Mouse (Mus musculus) left cerebral cortex, adult 18-20 months (tissue): ENCODE measurements around the gene Rpp14. TPM values are rescaled to one million over a fixed set of nuclear protein-coding genes. Genes with fewer than 3 reads are reported as not detected.

Source experiments
- DNase-seq, 2 experiments: peaks; one replicate each; pipeline ENCODE4 v3.0.0; 2021 to 2022; ENCODE audit warnings: low spot score in 2 of 2, mixed read lengths in 1 of 2
- total RNA-seq, 2 experiments: library from RNA; stranded (reverse); gene quantifications; 2 replicates each; pipeline ENCODE4 v1.2.3; 2021

The Rpp14 gene
- total RNA-seq, 2 experiments from 2014 or later: 28.1 to 28.9 TPM

DNA sequence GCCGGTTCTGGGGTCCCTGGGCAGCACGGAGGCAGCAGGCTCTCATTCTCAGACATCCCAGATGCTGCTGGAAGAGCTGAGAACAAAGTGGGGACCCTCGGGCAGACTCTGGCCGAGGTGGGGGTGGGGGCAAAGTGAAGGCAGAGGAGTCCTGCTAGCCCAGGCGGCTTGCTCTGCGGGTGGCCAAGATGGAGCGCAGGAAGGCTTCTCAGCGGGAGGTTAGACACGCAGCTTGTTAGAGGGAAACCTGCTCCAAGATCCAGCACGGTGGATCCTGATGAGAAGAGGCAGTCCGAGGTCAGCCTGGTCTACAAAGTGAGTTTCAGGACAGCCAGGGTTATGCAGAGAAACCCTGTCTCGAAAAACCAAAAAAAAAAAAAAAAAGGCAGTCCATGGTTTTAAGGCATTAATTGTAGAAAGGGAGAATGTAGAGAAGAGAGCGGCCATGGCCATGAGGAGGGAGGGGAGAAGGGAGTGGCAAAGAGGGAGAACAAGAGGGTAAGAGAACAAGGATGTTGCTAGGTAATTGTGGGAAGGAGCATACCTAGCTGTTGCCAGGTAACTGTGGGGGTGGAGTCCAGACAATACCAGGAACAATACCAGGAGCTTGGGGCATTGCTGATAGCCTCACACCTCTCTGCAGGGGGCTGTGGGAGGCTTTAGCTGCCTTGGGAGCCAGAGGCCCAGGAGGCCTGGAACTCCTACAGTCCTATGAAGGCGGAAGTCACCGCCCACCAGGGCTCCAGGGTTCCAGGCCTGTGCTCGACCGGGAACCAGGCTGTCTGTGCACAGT lies 25.7 kb upstream of the Rpp14 start:
- no peak for DNase-seq

DNA sequence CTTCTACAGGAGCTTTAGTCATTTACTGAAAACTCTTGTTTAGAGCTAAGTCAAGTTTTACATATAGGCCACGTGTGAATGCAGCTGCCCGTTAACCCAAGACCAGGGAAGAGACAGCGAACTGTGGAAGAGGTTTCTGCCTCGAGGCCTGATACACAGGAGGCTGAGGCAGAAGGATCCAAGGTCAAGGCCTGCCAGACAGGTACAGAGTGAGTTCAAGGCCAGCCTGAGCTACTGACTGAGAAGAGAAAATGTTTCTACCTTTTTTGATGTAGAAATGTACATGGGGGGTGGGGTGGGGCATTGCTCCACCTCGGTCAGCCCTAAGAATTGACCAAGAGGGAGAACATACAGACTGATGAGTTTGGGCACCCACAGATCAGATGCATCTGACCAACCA lies 24.1 kb upstream of the Rpp14 start:
- DNase-seq: no peak

DNA sequence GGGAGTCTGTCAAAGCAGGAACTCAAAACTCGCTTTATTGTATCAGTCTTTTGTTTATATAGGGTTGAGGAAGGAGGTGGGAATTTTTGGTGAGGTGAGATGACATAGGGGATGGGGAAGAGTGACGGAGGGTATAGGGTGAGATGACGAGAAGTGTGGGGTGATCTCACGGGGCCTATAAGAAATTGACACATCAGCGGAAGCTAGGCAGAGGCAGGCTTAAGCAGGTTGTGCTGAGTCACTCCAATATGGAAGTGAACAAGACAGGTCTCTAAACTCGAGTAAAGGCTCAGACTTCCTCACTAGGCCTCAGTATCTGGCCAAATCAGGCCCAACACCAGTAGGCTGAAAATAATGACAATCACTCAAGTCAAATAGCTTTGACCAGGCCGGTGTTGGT lies 20.2 kb upstream of the Rpp14 start:
- DNase-seq: no peak

DNA sequence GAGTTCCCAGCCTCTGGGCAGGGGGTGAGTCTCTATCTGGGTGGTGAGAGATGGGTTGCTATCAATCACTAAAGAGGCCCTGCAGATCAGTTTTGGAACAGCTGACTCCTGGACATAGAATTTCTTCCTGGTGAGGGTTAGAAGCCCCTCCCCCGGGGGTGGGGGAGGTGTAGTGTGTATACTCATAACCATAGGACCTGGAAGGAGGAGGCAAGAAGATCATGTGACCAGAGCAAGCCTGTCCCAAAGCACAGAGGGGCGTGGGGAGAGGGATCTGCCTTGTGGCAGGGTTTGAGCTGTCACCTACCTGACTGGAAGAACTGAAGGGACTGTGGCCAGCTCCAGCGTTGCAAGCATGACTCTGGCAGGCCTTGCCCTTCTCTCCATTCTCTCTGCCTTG lies 18.1 kb upstream of the Rpp14 start:
- DNase-seq: no peak

DNA sequence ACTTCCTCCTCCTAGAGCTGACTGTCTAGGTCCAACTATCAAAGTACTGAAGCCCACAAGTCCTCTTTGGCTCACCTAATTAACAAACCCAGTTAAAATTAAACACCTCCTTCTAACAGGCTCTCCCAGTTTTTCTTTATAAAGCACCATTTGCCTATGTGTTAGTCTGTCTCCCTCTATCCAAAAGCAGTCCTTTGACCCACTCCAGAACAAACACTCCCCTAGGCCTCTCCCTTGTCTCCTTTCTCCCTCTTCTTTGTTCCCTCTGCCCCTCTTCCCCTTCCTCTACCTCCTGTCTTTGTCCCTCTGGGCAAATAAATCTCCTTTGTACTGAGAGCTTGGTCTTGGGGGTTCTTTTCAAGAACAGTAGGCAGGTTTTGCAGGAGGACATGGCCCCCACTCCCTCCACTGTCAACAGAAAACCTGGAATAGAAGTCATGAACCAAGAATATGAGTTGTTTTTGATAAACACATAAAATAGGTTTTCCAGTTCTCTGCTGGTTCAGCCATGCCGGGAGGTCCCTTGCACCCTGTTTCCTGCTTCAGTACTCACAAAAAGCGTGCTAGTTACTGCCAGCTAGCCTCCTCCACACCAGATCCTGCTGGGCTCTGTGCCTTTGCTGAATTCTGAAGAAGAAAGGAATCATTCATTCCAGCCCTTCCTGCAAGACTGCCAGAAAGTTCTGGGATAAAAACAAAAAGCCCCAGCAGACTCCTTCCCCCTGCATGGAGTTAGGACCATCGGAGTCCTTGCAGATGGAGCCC lies 17.4 kb upstream of the Rpp14 start:
- DNase-seq: peak; percentile 47 to 57

DNA sequence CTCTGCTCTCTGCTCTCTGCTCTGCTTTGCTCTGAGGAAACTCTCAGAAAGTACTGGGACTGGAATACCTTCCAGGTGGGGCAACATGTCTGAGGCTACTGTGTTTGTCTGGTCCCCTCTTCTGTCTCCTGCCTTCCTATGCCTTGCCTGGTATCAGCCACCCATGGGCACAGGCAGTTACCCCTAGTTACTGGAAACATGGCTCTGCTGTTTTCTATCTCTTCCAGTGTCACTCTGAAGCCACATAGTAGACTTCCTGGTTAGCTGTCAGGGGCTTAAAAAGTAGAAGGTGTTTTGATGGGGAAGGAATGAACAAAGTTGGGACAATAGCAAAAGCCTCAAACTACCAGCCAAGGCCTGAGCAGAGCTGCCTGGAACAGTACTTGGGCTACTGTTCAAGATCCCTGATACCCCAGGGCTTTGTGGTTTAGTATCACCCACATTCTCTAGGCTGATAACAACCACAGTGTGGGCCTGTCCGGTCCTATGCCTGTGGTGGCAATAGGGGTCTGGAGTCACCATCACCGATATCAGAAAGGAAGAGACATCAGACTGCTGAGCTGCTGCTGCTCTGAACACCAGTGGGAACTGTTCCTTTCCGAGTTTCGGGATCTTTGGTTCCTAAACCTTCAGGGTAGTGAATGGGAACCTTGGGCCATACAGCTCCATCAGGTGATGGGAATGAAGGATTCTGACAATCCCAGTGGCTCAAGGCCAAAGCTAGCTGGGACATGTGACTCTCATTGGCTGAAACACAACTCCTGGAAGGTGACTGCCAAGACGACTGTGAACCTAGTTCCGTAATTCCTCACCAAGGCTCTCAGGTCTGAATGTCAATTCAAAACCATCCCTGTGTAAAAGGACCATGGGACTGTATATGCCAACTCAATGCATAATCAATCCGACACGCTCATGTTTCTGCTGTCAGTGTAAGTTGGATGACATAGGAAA lies 16.1 kb upstream of the Rpp14 start:
- no peak for DNase-seq

DNA sequence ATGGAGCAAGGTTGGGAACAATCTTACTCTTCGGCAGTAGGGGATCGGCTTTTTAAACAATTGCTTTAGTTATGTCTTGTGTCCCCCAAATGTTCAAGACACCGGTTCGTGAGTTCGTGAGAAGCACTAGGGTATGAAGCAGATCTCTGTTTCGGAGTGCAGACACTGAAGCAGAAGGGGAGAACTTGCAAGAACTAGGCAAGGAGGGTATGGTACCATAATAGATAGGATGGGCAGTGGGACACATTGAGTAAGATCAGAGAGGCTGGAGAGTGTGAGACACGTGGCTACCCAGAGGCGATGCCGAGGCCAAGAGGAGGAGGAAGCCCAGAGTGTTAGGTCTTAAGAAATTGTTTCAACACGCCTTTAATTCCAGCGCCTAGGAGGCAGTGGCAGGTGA lies 551 bp downstream of the Rpp14 start:
- no peak for DNase-seq

DNA sequence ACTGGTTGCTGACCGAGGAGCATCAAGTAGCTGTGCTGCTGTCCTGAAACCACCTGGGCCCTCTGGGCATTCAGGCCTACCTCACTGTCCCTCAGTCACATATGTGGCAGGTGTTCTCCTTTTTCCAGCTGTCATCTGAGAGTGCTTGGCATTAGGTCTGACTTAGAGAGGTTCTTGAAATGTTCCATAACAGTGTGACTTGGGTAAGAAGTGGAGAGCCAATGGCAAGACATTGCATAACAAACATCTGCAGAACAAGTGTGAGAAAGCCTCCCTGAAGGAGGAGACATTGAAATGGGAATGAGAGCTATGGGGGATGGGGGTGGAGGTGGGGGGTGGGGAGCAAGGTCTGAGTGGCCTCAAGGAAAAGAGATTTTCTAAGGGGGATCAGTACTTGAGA lies 2.8 kb downstream of the Rpp14 start:
- no peak for DNase-seq

DNA sequence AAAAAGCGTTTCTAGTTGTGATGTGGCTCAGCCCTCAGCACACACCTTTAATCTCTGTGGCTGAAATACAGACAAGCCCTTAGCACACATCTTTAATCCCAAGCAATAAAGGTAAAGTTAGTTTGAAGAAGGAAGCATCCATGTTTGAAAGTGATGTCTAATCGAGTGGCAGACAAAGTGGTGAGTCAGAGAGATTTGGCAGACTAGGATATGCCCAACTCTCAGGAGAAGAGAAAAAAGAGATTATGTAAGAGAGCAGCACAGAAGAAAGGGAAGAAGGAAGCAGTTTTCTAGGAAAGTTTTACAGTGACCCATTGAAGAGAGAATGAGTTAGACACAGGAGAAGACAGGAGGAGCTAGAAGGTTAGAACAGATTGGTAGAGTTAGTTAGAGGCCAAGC lies 8.8 kb downstream of the Rpp14 start:
- no peak for DNase-seq

DNA sequence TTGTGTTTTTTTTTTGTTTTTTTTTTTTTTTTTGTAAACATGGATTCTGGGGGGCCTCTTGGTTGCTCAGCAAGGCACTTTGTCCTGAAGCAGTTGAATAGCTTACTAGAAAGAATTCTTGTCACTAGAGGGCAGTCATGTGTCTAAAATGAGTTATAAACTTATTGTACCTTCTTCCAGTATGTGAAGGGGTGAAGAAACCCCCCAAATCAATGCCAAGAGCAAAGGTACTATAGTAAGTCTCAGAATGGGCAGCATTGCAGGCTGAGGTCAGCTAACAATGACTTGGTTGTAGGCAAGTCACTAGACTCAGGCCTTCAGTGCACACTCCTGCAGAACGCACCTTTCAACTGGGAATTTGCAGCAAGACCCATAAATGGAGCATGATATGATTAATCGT lies 12.4 kb downstream of the Rpp14 start:
- DNase-seq: no peak

DNA sequence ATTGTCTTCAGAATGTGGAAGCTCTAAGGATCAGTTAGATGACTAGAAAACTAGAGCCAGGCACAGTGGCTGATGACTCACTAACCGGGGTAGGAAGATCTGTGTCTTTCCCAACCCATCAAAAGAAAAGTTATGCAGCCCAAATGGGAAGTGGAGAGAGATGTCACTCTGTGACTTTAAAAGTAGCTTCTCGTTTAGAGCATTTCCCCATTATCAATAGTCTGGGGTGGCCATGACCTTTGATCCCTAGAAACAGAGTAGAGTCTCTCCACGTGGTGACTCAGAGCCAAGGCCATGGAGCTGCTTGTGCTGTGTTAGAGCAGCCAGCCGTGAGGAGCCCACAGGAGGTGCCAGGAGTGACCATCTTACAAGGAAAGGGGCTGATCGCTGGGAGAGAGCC lies 13.3 kb downstream of the Rpp14 start:
- DNase-seq: no peak

DNA sequence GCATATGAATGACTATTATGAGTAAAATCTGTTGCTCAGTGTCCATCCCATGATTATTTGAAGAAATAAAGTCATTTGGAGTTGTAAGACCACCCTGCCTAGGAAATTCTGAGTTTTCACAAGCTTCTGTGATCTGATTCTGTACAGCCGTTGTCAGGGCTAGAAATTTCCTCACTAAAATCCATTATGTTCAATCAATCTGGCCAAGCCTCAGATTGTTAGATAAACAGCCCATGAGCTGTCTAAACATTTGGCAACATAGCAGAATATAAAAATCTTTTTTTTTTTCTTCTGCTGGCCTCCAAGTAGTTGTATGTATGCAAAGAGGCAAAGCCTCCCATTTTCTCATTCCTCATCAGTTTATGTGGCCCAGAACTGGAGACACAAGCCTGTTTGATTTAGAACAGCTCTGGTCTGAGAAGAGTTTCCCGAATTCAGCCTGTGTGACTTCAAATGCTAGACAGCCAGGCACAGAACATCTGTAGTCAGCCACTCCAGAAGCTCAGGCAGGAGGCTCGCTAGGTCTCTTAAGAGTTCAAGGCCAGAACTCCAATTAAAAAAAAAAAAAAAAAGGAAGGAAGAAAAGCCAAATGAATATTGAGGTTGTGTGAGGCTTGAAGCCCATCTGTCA lies 14.9 kb downstream of the Rpp14 start:
- no peak for DNase-seq

DNA sequence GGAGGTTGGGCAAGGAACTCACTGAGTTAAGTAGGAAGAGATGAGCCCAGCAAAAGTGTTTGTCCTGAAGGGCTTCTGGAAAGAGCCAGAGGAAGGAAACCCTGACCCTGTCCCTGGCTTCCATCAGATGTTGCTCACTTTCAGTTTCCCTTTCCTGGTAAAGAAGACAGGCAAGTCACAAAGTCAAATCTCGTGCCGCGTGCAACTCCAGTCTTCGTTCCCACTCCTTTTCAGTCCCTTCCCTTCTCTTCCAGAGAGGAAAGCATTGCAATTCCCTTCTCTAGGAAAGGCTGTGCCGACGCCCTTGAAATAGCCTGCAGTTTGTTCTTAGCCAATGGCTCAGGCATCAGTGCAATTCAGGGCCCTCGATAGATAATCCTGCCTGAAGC lies 15.4 kb downstream of the Rpp14 start:
- DNase-seq: no peak

DNA sequence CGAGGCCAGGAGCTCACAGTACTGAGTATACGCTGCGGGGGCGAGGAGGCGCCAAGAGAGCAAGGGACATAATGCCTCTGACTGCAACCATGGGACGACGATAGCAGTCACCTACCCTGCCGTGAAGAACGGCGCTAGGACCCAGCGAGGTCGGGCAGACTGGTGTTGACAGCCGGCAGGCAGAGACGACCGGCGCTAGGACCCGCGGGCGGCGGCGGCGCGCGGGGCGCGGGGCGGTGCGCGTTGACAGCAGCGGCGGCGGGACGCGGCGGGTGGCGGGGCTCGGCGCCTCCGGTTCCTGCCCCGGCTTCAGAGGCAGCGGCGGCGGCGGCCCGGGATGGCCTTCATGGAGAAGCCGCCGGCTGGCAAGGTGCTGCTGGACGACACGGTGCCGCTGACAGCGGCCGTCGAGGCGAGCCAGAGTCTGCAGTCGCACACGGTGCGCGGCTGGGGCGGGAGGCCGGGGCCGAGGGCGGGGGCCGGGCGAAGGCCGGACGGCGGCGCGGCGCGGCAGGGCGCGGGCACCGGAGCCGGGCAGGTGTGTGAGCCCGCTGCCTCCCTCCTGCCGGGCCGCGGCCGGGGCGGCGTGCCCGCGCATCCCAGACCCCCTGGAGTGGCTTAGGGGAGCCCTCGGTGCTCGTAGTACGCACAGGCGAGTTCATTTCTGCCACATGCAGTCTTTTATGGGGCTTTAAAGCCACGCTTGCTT lies 18.0 kb downstream of the Rpp14 start, which contains the start of gene Pxk:
Pxk (plus strand) TSS at position 234 of the 709 bp plus-strand sequence.
- peak; percentile 98 for DNase-seq

DNA sequence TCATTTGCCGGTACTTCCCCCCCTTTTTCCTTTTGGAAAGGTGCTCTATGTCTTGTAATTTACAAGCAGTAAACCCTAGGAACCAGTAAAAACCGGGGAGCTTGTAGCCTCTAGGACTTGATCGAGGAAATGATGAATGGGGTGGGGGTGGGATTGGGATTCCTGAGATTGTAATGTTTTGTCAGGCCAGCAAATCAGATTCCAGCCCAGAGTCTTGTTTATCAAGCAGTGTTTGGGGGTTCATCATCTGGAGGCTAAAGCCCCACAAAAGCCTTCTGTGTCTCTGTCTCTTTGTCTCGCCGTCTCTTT lies 18.5 kb downstream of the Rpp14 start:
- DNase-seq: no peak

DNA sequence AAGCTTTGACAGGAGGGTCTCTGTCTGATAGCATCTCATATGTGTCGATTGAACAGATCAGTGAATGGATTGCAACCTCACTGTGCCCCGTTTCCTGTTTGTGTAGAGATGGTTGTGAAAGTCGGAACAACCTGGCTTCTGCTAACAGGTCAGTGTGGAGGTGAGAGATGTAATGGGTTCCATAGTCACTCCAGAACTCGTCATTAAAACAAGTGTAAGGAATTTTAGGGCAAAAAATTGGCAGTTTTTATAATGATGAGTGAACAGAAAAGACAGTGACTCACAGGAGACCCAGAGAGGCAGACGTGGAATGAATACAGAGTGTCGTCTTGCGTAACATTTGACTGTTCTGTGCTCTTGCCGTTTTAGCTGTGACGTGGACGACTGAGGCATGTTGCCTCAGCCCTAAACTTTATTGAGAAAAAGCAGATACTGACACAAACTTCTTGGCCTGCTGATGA lies 19.4 kb downstream of the Rpp14 start:
- DNase-seq: peak; percentile 40 to 42

DNA sequence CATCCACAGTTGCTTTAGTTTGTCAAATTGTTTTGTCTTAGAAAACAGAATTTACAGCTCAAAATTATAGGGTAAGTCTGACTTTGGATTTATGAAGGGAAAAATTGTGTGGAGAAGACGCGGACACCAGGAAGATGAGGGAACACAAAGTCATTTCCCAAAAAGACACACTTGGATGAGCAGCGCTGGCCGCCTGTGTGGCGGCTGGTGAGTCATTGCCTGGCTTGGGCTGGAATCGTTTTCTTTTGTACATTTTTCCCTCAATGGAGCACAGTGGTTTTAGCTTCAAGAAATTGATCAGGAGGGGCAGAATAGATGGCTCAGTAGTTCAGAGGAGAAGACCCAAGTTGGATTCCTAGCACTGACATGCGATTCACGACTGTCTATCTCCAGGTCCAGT lies 21.7 kb downstream of the Rpp14 start:
- DNase-seq: peak; percentile 22 to 45

DNA sequence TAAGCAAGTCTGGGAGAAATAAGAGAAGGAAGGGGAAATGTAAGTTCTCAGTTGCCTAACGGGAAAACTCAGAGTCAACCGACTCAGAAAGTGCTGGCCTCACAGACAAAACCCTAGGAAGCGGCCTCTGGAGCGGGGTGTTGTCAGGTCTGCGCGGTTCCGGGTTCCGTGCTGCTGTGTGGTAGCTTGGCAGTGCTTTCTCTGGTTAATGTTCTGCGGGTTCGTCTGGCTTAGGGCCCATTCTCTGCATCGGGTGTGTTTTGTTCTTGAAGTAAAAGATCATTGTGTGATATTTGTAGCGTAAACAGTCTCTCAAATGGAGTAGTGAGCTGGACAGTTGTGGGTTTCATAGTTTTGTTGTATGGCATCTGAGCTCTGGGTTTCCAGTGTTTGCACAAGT lies 22.5 kb downstream of the Rpp14 start:
- DNase-seq: no peak

DNA sequence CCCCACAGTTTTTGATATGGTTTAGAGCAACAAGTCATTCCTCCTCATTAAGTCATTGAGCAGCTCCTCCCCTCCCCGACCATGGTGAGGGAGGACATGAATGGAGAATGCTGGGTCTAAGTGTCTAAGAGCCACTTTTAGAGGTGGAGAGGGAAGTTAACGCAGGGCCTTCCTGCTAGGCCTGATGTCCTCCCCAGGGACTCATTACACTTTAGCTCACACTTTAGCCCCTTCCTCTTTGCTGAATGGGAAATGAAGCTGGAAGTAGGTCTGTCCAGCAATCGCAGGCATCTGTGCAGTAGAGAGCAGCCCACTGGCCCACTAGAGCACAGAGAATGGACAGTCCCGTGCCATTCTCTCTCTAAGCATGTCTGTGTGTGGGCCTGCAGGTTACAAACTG lies 27.9 kb downstream of the Rpp14 start:
- no peak for DNase-seq

DNA sequence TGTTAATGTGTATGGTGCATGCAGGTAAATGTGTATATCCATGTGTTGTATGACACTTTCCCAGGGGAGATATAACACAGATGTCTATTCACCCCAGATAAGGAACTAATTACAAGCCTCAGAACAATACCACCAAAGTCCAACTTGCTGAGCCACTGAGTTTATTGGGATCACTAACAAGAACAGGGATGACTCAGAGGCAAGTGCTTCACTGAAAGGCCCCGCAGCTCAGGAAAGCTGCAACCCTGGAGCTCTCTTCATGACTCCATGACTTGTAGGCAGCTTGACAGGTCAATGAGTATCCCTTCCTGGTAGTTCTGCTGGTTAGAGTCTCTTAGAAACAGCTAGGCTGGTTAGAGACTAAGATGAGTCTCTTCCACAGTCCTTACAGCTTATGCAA lies 28.8 kb downstream of the Rpp14 start:
- DNase-seq: no peak

DNA sequence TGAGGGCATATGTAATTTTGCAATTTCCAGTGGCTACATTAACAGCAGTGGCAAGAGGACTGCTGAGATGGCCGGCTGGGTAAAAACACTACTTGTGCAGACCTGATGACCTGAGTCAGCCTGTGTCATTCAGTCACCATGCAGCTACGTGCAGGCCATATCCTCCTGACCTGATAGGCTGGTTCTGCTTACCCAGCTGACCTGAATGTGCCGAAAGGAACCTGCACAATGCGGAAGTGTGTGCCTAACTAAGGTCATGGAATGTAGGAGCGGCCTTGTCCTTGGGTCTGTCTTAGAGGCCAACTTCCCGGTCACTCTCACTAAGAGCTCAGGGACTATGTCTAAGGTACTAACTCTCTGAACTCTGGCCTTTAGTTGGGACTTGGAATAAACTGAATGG lies 31.4 kb downstream of the Rpp14 start:
- no peak for DNase-seq
